7 mouse cellular contexts compared by ENCODE assay signal in genomic region chr8:90887328-90887727, GRCm38 (mm10). TPM values are rescaled to one million over a fixed set of nuclear protein-coding genes. Genes with fewer than 3 reads are reported as not detected.
DNase-seq lines count a peak whose midpoint lies in the region; ATAC-seq and TF ChIP-seq lines count a peak whose summit lies in the region.
"Not testable (repeated sequence)": the region's sequence is repeated elsewhere in the genome, so short reads cannot be mapped to it uniquely, and the experiment has no call there.

No protein-coding gene starts in this region.

- H3K4me3 ChIP-seq in embryonic facial prominence, embryonic 12.5 days, result peak overlapping the region; percentile 35
- peak overlapping the region; percentile 35 for H3K4me3 ChIP-seq in forebrain, embryonic 16.5 days (replicated peaks; ENCODE audit: low read length)
- H3K4me3 ChIP-seq in hindbrain, embryonic 10.5 days, result peak overlapping the region; percentile 44
- peak overlapping the region; percentile 60 for H3K4me3 ChIP-seq in kidney, adult 2 months (ENCODE audit: insufficient read depth, low read depth, low read length)
- H3K4me3 ChIP-seq in limb, embryonic 15.5 days, result peak overlapping the region; percentile 37
- H3K4me3 ChIP-seq in lung, postnatal 0 days (ENCODE audit: low read depth, low read length), result peak overlapping the region; percentile 24; the same call in 1 of the 2 replicates
- peak overlapping the region; percentile 23; the same call in 1 of the 2 replicates for H3K4me3 ChIP-seq in neural tube, embryonic 14.5 days (ENCODE audit: low read depth, low read length)

- not testable (repeated sequence) for TF ChIP-seq EP300 in lung, postnatal 0 days (IDR thresholded peaks at IDR 0.05)

- H3K9me3 ChIP-seq in embryonic facial prominence, embryonic 12.5 days; forebrain, embryonic 16.5 days (ENCODE audit: control insufficient read depth, low read length); hindbrain, embryonic 10.5 days; limb, embryonic 15.5 days; lung, postnatal 0 days (ENCODE audit: low read length); neural tube, embryonic 14.5 days (ENCODE audit: control insufficient read depth, low read length): not testable (repeated sequence)

- TF ChIP-seq CTCF in kidney, adult 2 months (conservative IDR thresholded peaks at IDR 0.05; ENCODE audit: insufficient read depth, insufficient read length, low read depth, low read length); lung, postnatal 0 days (IDR thresholded peaks at IDR 0.05): not testable (repeated sequence)

- H3K36me3 ChIP-seq in embryonic facial prominence, embryonic 12.5 days; forebrain, embryonic 16.5 days (ENCODE audit: control insufficient read depth, insufficient read depth); hindbrain, embryonic 10.5 days; kidney, adult 2 months (ENCODE audit: control insufficient read depth, insufficient read depth, low read length); limb, embryonic 15.5 days; lung, postnatal 0 days (ENCODE audit: insufficient read depth, low read length); neural tube, embryonic 14.5 days (ENCODE audit: control insufficient read depth, insufficient read depth, low read length): not testable (repeated sequence)

- no CpG with 5 or more reads among the region's 20 CpGs for whole genome bisulfite sequencing in embryonic facial prominence, embryonic 12.5 days
- WGBS in forebrain, embryonic 16.5 days, result no CpG with 5 or more reads among the region's 20 CpGs
- no CpG with 5 or more reads among the region's 20 CpGs for WGBS in hindbrain, embryonic 10.5 days
- WGBS in kidney, adult 2 months, result no CpG with 5 or more reads among the region's 20 CpGs
- 0% methylated on average over 1 of the region's 20 CpGs for WGBS in limb, embryonic 15.5 days
- no CpG with 5 or more reads among the region's 20 CpGs for WGBS in lung, postnatal 0 days
- WGBS in neural tube, embryonic 14.5 days, result no CpG with 5 or more reads among the region's 20 CpGs

- H3K27me3 ChIP-seq in embryonic facial prominence, embryonic 12.5 days; forebrain, embryonic 16.5 days (replicated peaks; ENCODE audit: control insufficient read depth, insufficient read depth, low read length); kidney, adult 2 months (replicated peaks; ENCODE audit: control insufficient read depth, insufficient read depth, low read length); limb, embryonic 15.5 days; lung, postnatal 0 days (replicated peaks; ENCODE audit: insufficient read depth, low read length); neural tube, embryonic 14.5 days (ENCODE audit: control insufficient read depth, insufficient read depth, low read length): not testable (repeated sequence)
- peaks cover 12% of the 10 kb centered on the region for H3K27me3 ChIP-seq in hindbrain, embryonic 10.5 days (ENCODE audit: insufficient read depth, poor library complexity, severe bottlenecking)

- H3K4me1 ChIP-seq in embryonic facial prominence, embryonic 12.5 days; forebrain, embryonic 16.5 days (replicated peaks; ENCODE audit: control insufficient read depth, insufficient read depth, low read length); hindbrain, embryonic 10.5 days (replicated peaks); kidney, adult 2 months (ENCODE audit: control insufficient read depth, insufficient read depth, low read length); limb, embryonic 15.5 days; lung, postnatal 0 days (ENCODE audit: insufficient read depth, low read depth, low read length); neural tube, embryonic 14.5 days (ENCODE audit: control insufficient read depth, insufficient read depth, low read length): not testable (repeated sequence)

- not testable (repeated sequence) for H3K4me2 ChIP-seq in embryonic facial prominence, embryonic 12.5 days (replicated peaks); forebrain, embryonic 16.5 days (ENCODE audit: low read length); limb, embryonic 15.5 days; lung, postnatal 0 days (replicated peaks; ENCODE audit: low read depth, low read length); neural tube, embryonic 14.5 days (ENCODE audit: low read depth, low read length)

- not testable (repeated sequence) for DNase-seq in hindbrain, embryonic 10.5 days (ENCODE audit: low spot score); kidney, adult 2 months; lung, postnatal 0 days (ENCODE audit: low spot score)

- ATAC-seq in embryonic facial prominence, embryonic 12.5 days (ENCODE audit: insufficient number of reproducible peaks, insufficient read depth, low FRiP score, low TSS enrichment); forebrain, embryonic 16.5 days; limb, embryonic 15.5 days (ENCODE audit: insufficient number of reproducible peaks, low FRiP score, low TSS enrichment, low read depth); neural tube, embryonic 14.5 days (ENCODE audit: low read depth): not testable (repeated sequence)
- peak; percentile 53; the same call in 1 of the 2 replicates for ATAC-seq in lung, postnatal 0 days

- H3K27ac ChIP-seq in embryonic facial prominence, embryonic 12.5 days; forebrain, embryonic 16.5 days (ENCODE audit: low read length); hindbrain, embryonic 10.5 days; limb, embryonic 15.5 days; lung, postnatal 0 days (ENCODE audit: low read length); neural tube, embryonic 14.5 days (ENCODE audit: low read depth, low read length): not testable (repeated sequence)
- peak overlapping the region; percentile 68; the same call in 1 of the 2 replicates for H3K27ac ChIP-seq in kidney, adult 2 months (ENCODE audit: insufficient read depth, low read depth, low read length)

- not testable (repeated sequence) for TF ChIP-seq POLR2A in kidney, adult 2 months (IDR thresholded peaks at IDR 0.05; ENCODE audit: low read depth, low read length)

- H3K9ac ChIP-seq in embryonic facial prominence, embryonic 12.5 days; forebrain, embryonic 16.5 days (replicated peaks; ENCODE audit: low read depth, low read length); limb, embryonic 15.5 days; lung, postnatal 0 days (replicated peaks; ENCODE audit: low read depth); neural tube, embryonic 14.5 days (replicated peaks; ENCODE audit: low read depth, low read length): not testable (repeated sequence)

RNA-seq across cellular contexts. Expression of gene Chd9, which starts 59.2 kb away (rescaled TPM):
- polyA plus RNA-seq in embryonic facial prominence, embryonic 12.5 days (2016; fragmentation: Nextera tagmentation; extraction: Ambion mirVana), result 65.3 and 67.2 TPM in 2 replicates
- 93.7 and 97.7 TPM in 2 replicates for polyA plus RNA-seq in forebrain, embryonic 16.5 days (2015; fragmentation: Nextera tagmentation; extraction: Ambion mirVana)
- 38.0 and 40.2 TPM in 2 replicates for polyA plus RNA-seq in hindbrain, embryonic 10.5 days (2016; fragmentation: Nextera tagmentation; extraction: Ambion mirVana)
- polyA plus RNA-seq in kidney, adult 2 months (2012; rRNA removed), result 224 and 271 TPM in 2 replicates
- polyA plus RNA-seq in limb, embryonic 15.5 days (2015; fragmentation: Nextera tagmentation; extraction: Ambion mirVana), result 127 and 128 TPM in 2 replicates
- polyA plus RNA-seq in lung, postnatal 0 days (2015; fragmentation: Nextera tagmentation; extraction: Ambion mirVana), result 110 and 122 TPM in 2 replicates
- polyA plus RNA-seq in neural tube, embryonic 14.5 days (2014; fragmentation: Nextera tagmentation; extraction: Ambion mirVana), result 97.4 and 112 TPM in 2 replicates
